Mouse (Mus musculus) intestine, postnatal 0 days (tissue): Measurements from ENCODE around the gene Ms4a18. TPM values are rescaled to one million over a fixed set of nuclear protein-coding genes. Genes with fewer than 3 reads are reported as not detected.
"Not testable (repeated sequence)": the region's sequence is repeated elsewhere in the genome, so short reads cannot be mapped to it uniquely, and the experiment has no call there.

Experiments used
- ATAC-seq: fragments of 200-750 bp; cut with Nextera tagmentation; 2 replicates; pipeline ENCODE4 v1.8.0; 2017; ENCODE audit warnings: mild to moderate bottlenecking, moderate TSS enrichment, moderate library complexity
- H3K27ac ChIP-seq: fragments of 300-500 bp; sonication (generic); 2 replicates; pipeline ENCODE4 v1.5.1; 2014; ENCODE audit warnings: mild to moderate bottlenecking, low read depth, low read length, moderate library complexity
- H3K27me3 ChIP-seq: fragments of 300-500 bp; sonication (generic); replicated peaks from 2 replicates; pipeline ENCODE4 v1.6.1; 2014; ENCODE audit warnings: low read length, mixed read lengths; ENCODE audit not compliant: control insufficient read depth, insufficient read depth
- H3K36me3 ChIP-seq: fragments of 300-500 bp; sonication (generic); 2 replicates; pipeline ENCODE4 v1.6.1; 2014; ENCODE audit warnings: mild to moderate bottlenecking, moderate library complexity; ENCODE audit not compliant: control insufficient read depth, insufficient read depth
- H3K4me1 ChIP-seq: fragments of 300-500 bp; sonication (generic); replicated peaks from 2 replicates; pipeline ENCODE4 v1.6.1; 2014; ENCODE audit warnings: antibody characterized with exemption, low read length, mixed read lengths; ENCODE audit not compliant: control insufficient read depth, insufficient read depth
- H3K4me2 ChIP-seq: fragments of 300-500 bp; sonication (generic); replicated peaks from 2 replicates; pipeline ENCODE4 v1.6.1; 2014; ENCODE audit warnings: low read depth, mild to moderate bottlenecking, moderate library complexity
- H3K4me3 ChIP-seq: fragments of 300-500 bp; sonication (generic); 2 replicates; pipeline ENCODE4 v1.5.1; 2014; ENCODE audit warnings: low read depth, low read length
- H3K9ac ChIP-seq: fragments of 300-500 bp; sonication (generic); 2 replicates; pipeline ENCODE4 v1.6.1; 2014; ENCODE audit warnings: mild to moderate bottlenecking, low read depth, low read length
- H3K9me3 ChIP-seq: fragments of 300-500 bp; sonication (generic); 2 replicates; pipeline ENCODE4 v1.6.1; 2016; ENCODE audit warnings: mixed run types; ENCODE audit not compliant: control insufficient read depth
- CTCF ChIP-seq: sonication (generic); IDR thresholded peaks from 2 replicates; pipeline ENCODE4 v1.5.1; 2016; ENCODE audit warnings: low read depth, mild to moderate bottlenecking, control low read depth, antibody characterized with exemption, moderate library complexity
- WGBS: fragments of 180-500 bp; shearing (Covaris S2); extraction: QIAGEN DNeasy Blood & Tissue Kit; methylation state at CpG from one replicate; pipeline ENCODE4 v1.1.7; 2014; 5-methylcytosine and 5-hydroxymethylcytosine counted together
- polyA plus RNA-seq: library from polyadenylated mRNA; unstranded; fragments of >200 nt; fragmentation: Nextera tagmentation; extraction: Ambion mirVana; gene quantifications from 2 replicates; pipeline ENCODE4 v1.2.1, GENCODE M21; 2015

The Ms4a18 gene
- 30.9 and 31.8 TPM in 2 replicates for polyA plus RNA-seq

- no peaks in the 10 kb centered on the region for H3K9me3 ChIP-seq
- no peaks in the 10 kb centered on the region for H3K36me3 ChIP-seq
- no peaks in the 10 kb centered on the region for H3K4me1 ChIP-seq
- H3K9ac ChIP-seq: peak within 1 kb of the TSS; percentile 31; the same call in 1 of the 2 replicates
- peak within 1 kb of the TSS; percentile 26 for H3K4me3 ChIP-seq
- H3K27ac ChIP-seq: peak within 1 kb of the TSS; percentile 83
- TF ChIP-seq CTCF: no peak
- H3K4me2 ChIP-seq: peak within 1 kb of the TSS; percentile 52
- 34% methylated on average over 3 of the region's 3 CpGs for WGBS
- ATAC-seq: peak; percentile 54
- no peaks in the 10 kb centered on the region for H3K27me3 ChIP-seq
These were observed at the start of gene Ms4a18 for GRCm38 (mm10) chr19:11017891-11018290. Ms4a18 (minus strand) TSS chr19:11018031.

- TF ChIP-seq CTCF: peak; percentile 49
- Histone ChIP-seq H3K9ac (no peak overlapping the region), H3K4me2 (no peak overlapping the region), H3K4me3 (no peak overlapping the region), H3K9me3 (no peaks in the 10 kb centered on the region), H3K4me1 (no peaks in the 10 kb centered on the region), H3K27me3 (no peaks in the 10 kb centered on the region), H3K27ac (no peak overlapping the region), H3K36me3 (no peaks in the 10 kb centered on the region; the same call in 1 of the 2 replicates)
- ATAC-seq: no peak
- 79% methylated on average over 2 of the region's 2 CpGs for WGBS
These were observed 47.5 kb upstream of the Ms4a18 start for GRCm38 (mm10) chr19:11065202-11065875.

DNA sequence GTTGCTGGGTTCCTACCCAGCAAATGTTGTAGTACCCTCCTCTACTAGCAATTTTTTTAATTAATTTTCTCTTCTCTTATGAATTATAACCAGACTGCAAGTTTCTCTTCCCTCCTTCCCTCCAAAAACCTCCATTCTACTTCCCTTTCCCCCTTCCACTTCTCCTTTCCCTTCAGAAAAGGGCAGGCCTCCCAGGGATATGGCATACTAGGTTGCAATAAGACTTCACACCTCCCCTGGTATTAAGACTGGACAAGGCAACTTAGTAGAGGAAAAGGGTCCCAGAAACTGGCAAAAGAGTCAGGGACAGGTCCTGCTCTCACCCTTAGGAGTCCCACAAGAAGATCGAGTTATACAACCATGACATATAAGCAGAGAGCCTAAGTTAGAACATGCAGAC lies 43.1 kb upstream of the Ms4a18 start:
- WGBS: 87% methylated on average over 1 of the region's 1 CpGs
- no peak overlapping the region for H3K27ac ChIP-seq
- ATAC-seq: no peak
- no peak for TF ChIP-seq CTCF
- H3K9ac ChIP-seq: no peak overlapping the region
- H3K36me3 ChIP-seq: no peaks in the 10 kb centered on the region; the same call in 1 of the 2 replicates
- no peak overlapping the region for H3K4me2 ChIP-seq
- no peaks in the 10 kb centered on the region for H3K27me3 ChIP-seq
- no peak overlapping the region for H3K4me3 ChIP-seq
- H3K4me1 ChIP-seq: no peaks in the 10 kb centered on the region
- H3K9me3 ChIP-seq: no peaks in the 10 kb centered on the region

DNA sequence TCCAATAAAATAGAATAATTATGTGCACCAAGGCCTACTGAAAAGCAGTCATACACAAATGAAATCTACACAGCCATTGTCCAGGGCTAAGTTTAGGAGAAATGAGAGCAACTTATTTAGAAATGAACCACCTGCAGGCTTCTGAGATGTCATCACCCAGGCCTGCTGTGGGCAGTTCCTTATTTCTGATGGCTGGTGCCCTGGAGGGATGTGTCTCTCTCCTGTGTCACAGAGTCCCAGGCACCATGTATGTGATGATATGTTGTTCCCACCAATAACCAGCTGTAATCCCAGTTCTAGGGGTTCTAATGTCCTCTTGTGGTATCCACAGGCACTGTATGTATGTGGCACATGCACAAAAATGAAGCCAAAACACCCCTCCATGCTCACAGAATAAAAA lies 42.1 kb upstream of the Ms4a18 start:
- H3K4me3 ChIP-seq: no peak overlapping the region
- no peaks in the 10 kb centered on the region for H3K9me3 ChIP-seq
- H3K4me2 ChIP-seq: no peak overlapping the region
- H3K4me1 ChIP-seq: no peaks in the 10 kb centered on the region
- H3K36me3 ChIP-seq: no peaks in the 10 kb centered on the region; the same call in 1 of the 2 replicates
- no peak overlapping the region for H3K9ac ChIP-seq
- ATAC-seq: no peak
- H3K27ac ChIP-seq: no peak overlapping the region
- H3K27me3 ChIP-seq: no peaks in the 10 kb centered on the region
- no peak for TF ChIP-seq CTCF

- H3K4me2 ChIP-seq: not testable (repeated sequence)
These were observed 37.9 kb upstream of the Ms4a18 start for GRCm38 (mm10) chr19:11055700-11056099.

GRCm38 (mm10) chr19:11053277-11053676 lies 35.4 kb upstream of the Ms4a18 start:
- Histone ChIP-seq H3K4me3 (no peak overlapping the region), H3K27ac (no peak overlapping the region), H3K4me1 (no peaks in the 10 kb centered on the region), H3K9me3 (no peaks in the 10 kb centered on the region), H3K27me3 (no peaks in the 10 kb centered on the region), H3K9ac (no peak overlapping the region), H3K36me3 (no peaks in the 10 kb centered on the region), H3K4me2 (no peak overlapping the region; the same call in 1 of the 2 replicates)
- peak; percentile 55 for ATAC-seq
- TF ChIP-seq CTCF: no peak
- 46% methylated on average over 3 of the region's 3 CpGs for WGBS

More at GRCm38 (mm10) chr19:11055700-11056099, 37.9 kb upstream of the Ms4a18 start:
- H3K9me3 ChIP-seq, H3K27me3 ChIP-seq, H3K27ac ChIP-seq, H3K4me3 ChIP-seq, H3K36me3 ChIP-seq, H3K4me1 ChIP-seq, H3K9ac ChIP-seq: not testable (repeated sequence)
- ATAC-seq: peak; percentile 50; the same call in 1 of the 2 replicates
- 50% methylated on average over 1 of the region's 1 CpGs for WGBS
